Mouse (Mus musculus) embryonic facial prominence, embryonic 12.5 days (tissue): ENCODE results near the gene Smoc1. TPM values are rescaled to one million over a fixed set of nuclear protein-coding genes. Genes with fewer than 3 reads are reported as not detected.

ENCODE experiments used
- ATAC-seq: fragments of 200-750 bp; cut with Nextera tagmentation; 2 replicates; pipeline ENCODE4 v1.8.0; 2017; ENCODE audit not compliant: insufficient number of reproducible peaks, insufficient read depth, low FRiP score, low TSS enrichment
- H3K27ac ChIP-seq: fragments of 300-500 bp; sonication (generic); 2 replicates; pipeline ENCODE4 v1.5.1; 2016; ENCODE audit warnings: mild to moderate bottlenecking
- H3K27me3 ChIP-seq: fragments of 300-500 bp; sonication (generic); 2 replicates; pipeline ENCODE4 v1.6.1; 2016; ENCODE audit warnings: mild to moderate bottlenecking, moderate library complexity
- H3K36me3 ChIP-seq: fragments of 300-500 bp; sonication (generic); 2 replicates; pipeline ENCODE4 v1.6.1; 2016; ENCODE audit warnings: mild to moderate bottlenecking
- H3K4me1 ChIP-seq: fragments of 300-500 bp; sonication (generic); 2 replicates; pipeline ENCODE4 v1.6.1; 2016
- H3K4me2 ChIP-seq: fragments of 300-500 bp; sonication (generic); replicated peaks from 2 replicates; pipeline ENCODE4 v1.6.1; 2016; ENCODE audit warnings: mild to moderate bottlenecking, moderate library complexity
- H3K4me3 ChIP-seq: fragments of 300-500 bp; sonication (generic); 2 replicates; pipeline ENCODE4 v1.5.1; 2016; ENCODE audit warnings: mild to moderate bottlenecking
- H3K9ac ChIP-seq: fragments of 300-500 bp; sonication (generic); 2 replicates; pipeline ENCODE4 v1.6.1; 2016; ENCODE audit warnings: mild to moderate bottlenecking, moderate library complexity
- H3K9me3 ChIP-seq: fragments of 300-500 bp; sonication (generic); 2 replicates; pipeline ENCODE4 v1.6.1; 2016; ENCODE audit warnings: mild to moderate bottlenecking, moderate library complexity
- WGBS: fragments of 180-500 bp; shearing (Covaris S2); methylation state at CpG from one replicate; pipeline ENCODE4 v1.1.7; 2016; 5-methylcytosine and 5-hydroxymethylcytosine counted together
- polyA plus RNA-seq: library from polyadenylated mRNA; unstranded; fragments of >200 nt; fragmentation: Nextera tagmentation; extraction: Ambion mirVana; gene quantifications from 2 replicates; pipeline ENCODE4 v1.2.1, GENCODE M21; 2016

The Smoc1 gene
- polyA plus RNA-seq, 1 experiment from 2014 or later, result 14.7 TPM

- Histone ChIP-seq H3K4me2 (no peak overlapping the region), H3K9ac (no peak overlapping the region), H3K4me1 (no peaks in the 10 kb centered on the region), H3K9me3 (no peaks in the 10 kb centered on the region), H3K27ac (no peak overlapping the region), H3K27me3 (no peaks in the 10 kb centered on the region), H3K4me3 (no peak overlapping the region), H3K36me3 (no peaks in the 10 kb centered on the region)
- WGBS, result 21% methylated on average over 6 of the region's 6 CpGs
- ATAC-seq, result no peak
Observed at GRCm38 (mm10) chr12:81205619-81206560, 179.3 kb downstream of the Smoc1 start.

- H3K4me3 ChIP-seq, result no peak overlapping the region
- no peaks in the 10 kb centered on the region for H3K27me3 ChIP-seq
- no peak overlapping the region for H3K27ac ChIP-seq
- no peaks in the 10 kb centered on the region for H3K4me1 ChIP-seq
- ATAC-seq, result no peak
- H3K36me3 ChIP-seq, result no peaks in the 10 kb centered on the region
- no peak overlapping the region for H3K9ac ChIP-seq
- no peaks in the 10 kb centered on the region for H3K9me3 ChIP-seq
- no peak overlapping the region for H3K4me2 ChIP-seq
- WGBS, result 44% methylated on average over 2 of the region's 2 CpGs
Observed at GRCm38 (mm10) chr12:81208559-81208958, 182.0 kb downstream of the Smoc1 start.

- Histone ChIP-seq H3K9ac (no peak overlapping the region), H3K4me1 (no peaks in the 10 kb centered on the region), H3K27ac (no peak overlapping the region), H3K36me3 (no peaks in the 10 kb centered on the region), H3K9me3 (no peaks in the 10 kb centered on the region), H3K4me3 (no peak overlapping the region), H3K4me2 (no peak overlapping the region), H3K27me3 (no peaks in the 10 kb centered on the region)
- no peak for ATAC-seq
- WGBS, result 73% methylated on average over 4 of the region's 4 CpGs
Observed at GRCm38 (mm10) chr12:81219339-81219738, 192.7 kb downstream of the Smoc1 start.

- H3K4me1 ChIP-seq, result peaks cover 11% of the 10 kb centered on the region; the same call in 1 of the 2 replicates
- no peak for ATAC-seq
- H3K4me3 ChIP-seq, result no peak overlapping the region
- no peaks in the 10 kb centered on the region for H3K9me3 ChIP-seq
- H3K36me3 ChIP-seq, result no peaks in the 10 kb centered on the region
- 65% methylated on average over 2 of the region's 2 CpGs for WGBS
- no peak overlapping the region for H3K27ac ChIP-seq
- H3K4me2 ChIP-seq, result no peak overlapping the region
- no peak overlapping the region for H3K9ac ChIP-seq
- no peaks in the 10 kb centered on the region for H3K27me3 ChIP-seq
Observed at GRCm38 (mm10) chr12:81223276-81223675, 196.7 kb downstream of the Smoc1 start.

- WGBS, result 77% methylated on average over 2 of the region's 2 CpGs
Observed at GRCm38 (mm10) chr12:81224843-81225242, 198.2 kb downstream of the Smoc1 start.

GRCm38 (mm10) chr12:81225966-81226577 lies 199.5 kb downstream of the Smoc1 start:
- Histone ChIP-seq H3K27ac (no peak overlapping the region), H3K4me2 (no peak overlapping the region), H3K36me3 (no peaks in the 10 kb centered on the region), H3K4me1 (peaks cover 11% of the 10 kb centered on the region; the same call in 1 of the 2 replicates), H3K4me3 (no peak overlapping the region), H3K9ac (no peak overlapping the region), H3K9me3 (no peaks in the 10 kb centered on the region), H3K27me3 (no peaks in the 10 kb centered on the region)
- WGBS, result 35% methylated on average over 6 of the region's 6 CpGs
- no peak for ATAC-seq

More at GRCm38 (mm10) chr12:81224843-81225242, 198.2 kb downstream of the Smoc1 start:
- no peak overlapping the region for H3K4me2 ChIP-seq
- H3K27ac ChIP-seq, result no peak overlapping the region
- peaks cover 11% of the 10 kb centered on the region; the same call in 1 of the 2 replicates for H3K4me1 ChIP-seq
- H3K9ac ChIP-seq, result no peak overlapping the region
- H3K9me3 ChIP-seq, result no peaks in the 10 kb centered on the region
- H3K4me3 ChIP-seq, result no peak overlapping the region
- no peak for ATAC-seq
- H3K36me3 ChIP-seq, result no peaks in the 10 kb centered on the region
- H3K27me3 ChIP-seq, result no peaks in the 10 kb centered on the region

GRCm38 (mm10) chr12:81226590-81226989 lies 200.0 kb downstream of the Smoc1 start:
- Histone ChIP-seq H3K27ac (no peak overlapping the region), H3K27me3 (no peaks in the 10 kb centered on the region), H3K4me2 (no peak overlapping the region), H3K4me3 (no peak overlapping the region), H3K9ac (no peak overlapping the region), H3K36me3 (no peaks in the 10 kb centered on the region), H3K9me3 (no peaks in the 10 kb centered on the region), H3K4me1 (peaks cover 11% of the 10 kb centered on the region; the same call in 1 of the 2 replicates)
- 62% methylated on average over 3 of the region's 3 CpGs for WGBS
- no peak for ATAC-seq

GRCm38 (mm10) chr12:81227767-81228460 lies 201.3 kb downstream of the Smoc1 start:
- WGBS, result 73% methylated on average over 5 of the region's 5 CpGs
- Histone ChIP-seq H3K9me3 (no peaks in the 10 kb centered on the region), H3K4me2 (no peak overlapping the region), H3K9ac (no peak overlapping the region), H3K27ac (no peak overlapping the region), H3K4me1 (peaks cover 11% of the 10 kb centered on the region; the same call in 1 of the 2 replicates), H3K27me3 (no peaks in the 10 kb centered on the region), H3K36me3 (no peaks in the 10 kb centered on the region), H3K4me3 (no peak overlapping the region)
- no peak for ATAC-seq

- no peaks in the 10 kb centered on the region for H3K36me3 ChIP-seq
- no peaks in the 10 kb centered on the region for H3K27me3 ChIP-seq
- no peak overlapping the region for H3K27ac ChIP-seq
- WGBS, result 95% methylated on average over 1 of the region's 1 CpGs
- no peak overlapping the region for H3K9ac ChIP-seq
- no peaks in the 10 kb centered on the region for H3K9me3 ChIP-seq
- no peak overlapping the region for H3K4me3 ChIP-seq
- no peak for ATAC-seq
- H3K4me2 ChIP-seq, result no peak overlapping the region
- H3K4me1 ChIP-seq, result no peaks in the 10 kb centered on the region
Observed at GRCm38 (mm10) chr12:81233746-81234380, 207.3 kb downstream of the Smoc1 start.

GRCm38 (mm10) chr12:81235456-81236330 lies 209.1 kb downstream of the Smoc1 start:
- Histone ChIP-seq H3K4me2 (no peak overlapping the region), H3K27ac (no peak overlapping the region), H3K9me3 (no peaks in the 10 kb centered on the region), H3K4me3 (no peak overlapping the region), H3K9ac (no peak overlapping the region), H3K36me3 (no peaks in the 10 kb centered on the region), H3K4me1 (no peaks in the 10 kb centered on the region), H3K27me3 (no peaks in the 10 kb centered on the region)
- WGBS, result 81% methylated on average over 10 of the region's 10 CpGs
- no peak for ATAC-seq
